Comparison of ENCODE assay signal across 18 mouse cellular contexts in the genomic region with DNA sequence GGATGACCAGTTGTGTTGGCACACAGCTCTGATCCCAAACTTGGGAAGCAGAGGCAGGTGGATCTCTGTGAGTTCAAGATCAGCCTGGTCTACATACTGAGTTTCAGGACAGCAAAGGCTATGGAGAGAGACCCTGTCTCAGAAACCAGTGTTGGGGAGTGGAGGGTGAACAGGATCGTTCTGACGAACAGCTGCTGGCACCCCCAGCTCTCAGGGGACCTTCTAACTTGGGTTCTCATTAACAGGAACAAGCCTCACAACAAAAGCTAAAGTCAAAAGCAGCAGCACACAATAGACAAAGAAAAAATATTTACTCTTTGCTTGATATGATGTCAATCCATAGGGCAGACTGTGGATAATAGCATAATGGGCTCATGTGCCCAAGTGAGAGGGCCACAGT.
"Had no signal": no experiment of that assay in that cellular context is flagged by ENCODE, and none has a peak within 500 bp of the region (broad histone marks: within the 10 kb centered on the region; RNA-seq: fewer than 3 reads in every experiment).

No protein-coding gene starts in this region.

- H3K9me3 ChIP-seq: lung, embryonic 15.5 days; midbrain, embryonic 10.5 days; midbrain, embryonic 12.5 days; neural tube, embryonic 13.5 days; neural tube, embryonic 15.5 days had no signal

- ATAC-seq: midbrain, embryonic 16.5 days had no signal

- H3K27me3 ChIP-seq: lung, embryonic 15.5 days; midbrain, embryonic 12.5 days; neural tube, embryonic 13.5 days; neural tube, embryonic 15.5 days had no signal

- H3K9ac ChIP-seq: liver, embryonic 14.5 days; lung, embryonic 15.5 days; midbrain, embryonic 12.5 days; neural tube, embryonic 13.5 days; neural tube, embryonic 15.5 days had no signal

- H3K27ac ChIP-seq: liver, embryonic 14.5 days; midbrain, embryonic 10.5 days; midbrain, embryonic 12.5 days; neural tube, embryonic 13.5 days; neural tube, embryonic 15.5 days had no signal

- DNase-seq: liver; lung, adult 2 months; lung, postnatal 10 days; midbrain, embryonic 14.5 days; retina, postnatal 1 day; right cerebral cortex, adult 18-20 months; right cerebral cortex, postnatal 14 days; thymus, adult 18-20 months; thymus, postnatal 25 days had no signal

- H3K36me3 ChIP-seq: midbrain, embryonic 10.5 days; midbrain, embryonic 12.5 days had no signal

- H3K4me1 ChIP-seq: midbrain, embryonic 10.5 days had no signal

- H3K4me2 ChIP-seq: liver, embryonic 11.5 days; lung, embryonic 15.5 days; midbrain, embryonic 12.5 days; neural tube, embryonic 13.5 days; neural tube, embryonic 15.5 days had no signal

- H3K4me3 ChIP-seq: lung, embryonic 15.5 days; midbrain, embryonic 10.5 days; midbrain, embryonic 12.5 days; myocyte; neural tube, embryonic 13.5 days; neural tube, embryonic 15.5 days had no signal
